Mouse (Mus musculus) heart, embryonic 11.5 days (tissue): ENCODE measurements around the gene Tigit. TPM values are rescaled to one million over a fixed set of nuclear protein-coding genes. Genes with fewer than 3 reads are reported as not detected.

Experiments used
- ATAC-seq: fragments of 200-750 bp; cut with Nextera tagmentation; replicated peaks from 2 replicates; pipeline ENCODE4 v1.8.0; 2017; ENCODE audit warnings: moderate library complexity; ENCODE audit not compliant: insufficient number of reproducible peaks, low FRiP score, low TSS enrichment
- H3K27ac ChIP-seq: fragments of 300-500 bp; sonication (generic); 2 replicates; pipeline ENCODE4 v1.5.1; 2014; ENCODE audit warnings: mild to moderate bottlenecking, low read depth, low read length
- H3K27me3 ChIP-seq: fragments of 300-500 bp; sonication (generic); 2 replicates; pipeline ENCODE4 v1.6.1; 2014; ENCODE audit warnings: mild to moderate bottlenecking, low read length, mixed read lengths; ENCODE audit not compliant: control insufficient read depth, insufficient read depth
- H3K36me3 ChIP-seq: fragments of 300-500 bp; sonication (generic); 2 replicates; pipeline ENCODE4 v1.6.1; 2014; ENCODE audit warnings: mild to moderate bottlenecking, low read length, moderate library complexity, mixed read lengths; ENCODE audit not compliant: control insufficient read depth, insufficient read depth
- H3K4me1 ChIP-seq: fragments of 300-500 bp; sonication (generic); 2 replicates; pipeline ENCODE4 v1.6.1; 2014; ENCODE audit warnings: low read length; ENCODE audit not compliant: control insufficient read depth, insufficient read depth
- H3K4me2 ChIP-seq: fragments of 300-500 bp; sonication (generic); 2 replicates; pipeline ENCODE4 v1.6.1; 2014; ENCODE audit warnings: mild to moderate bottlenecking, moderate library complexity
- H3K4me3 ChIP-seq: fragments of 300-500 bp; sonication (generic); 2 replicates; pipeline ENCODE4 v1.5.1; 2014; ENCODE audit warnings: low read depth, low read length
- H3K9ac ChIP-seq: fragments of 300-500 bp; sonication (generic); 2 replicates; pipeline ENCODE4 v1.6.1; 2014; ENCODE audit warnings: mild to moderate bottlenecking, low read depth, low read length, moderate library complexity
- H3K9me3 ChIP-seq: fragments of 300-500 bp; sonication (generic); replicated peaks from 2 replicates; pipeline ENCODE4 v1.6.1; 2016; ENCODE audit warnings: low read length; ENCODE audit not compliant: control insufficient read depth
- WGBS: fragments of 180-500 bp; shearing (Covaris S2); extraction: QIAGEN DNeasy Blood & Tissue Kit; methylation state at CpG from one replicate; pipeline ENCODE4 v1.1.7; 2014; ENCODE audit not compliant: insufficient replicate concordance; 5-methylcytosine and 5-hydroxymethylcytosine counted together
- polyA plus RNA-seq: library from polyadenylated mRNA; unstranded; fragments of >200 nt; fragmentation: Nextera tagmentation; extraction: Ambion mirVana; gene quantifications from 2 replicates; pipeline ENCODE4 v1.2.1, GENCODE M21; 2014

Tigit gene
- polyA plus RNA-seq, 1 experiment from 2014 or later: not detected

DNA sequence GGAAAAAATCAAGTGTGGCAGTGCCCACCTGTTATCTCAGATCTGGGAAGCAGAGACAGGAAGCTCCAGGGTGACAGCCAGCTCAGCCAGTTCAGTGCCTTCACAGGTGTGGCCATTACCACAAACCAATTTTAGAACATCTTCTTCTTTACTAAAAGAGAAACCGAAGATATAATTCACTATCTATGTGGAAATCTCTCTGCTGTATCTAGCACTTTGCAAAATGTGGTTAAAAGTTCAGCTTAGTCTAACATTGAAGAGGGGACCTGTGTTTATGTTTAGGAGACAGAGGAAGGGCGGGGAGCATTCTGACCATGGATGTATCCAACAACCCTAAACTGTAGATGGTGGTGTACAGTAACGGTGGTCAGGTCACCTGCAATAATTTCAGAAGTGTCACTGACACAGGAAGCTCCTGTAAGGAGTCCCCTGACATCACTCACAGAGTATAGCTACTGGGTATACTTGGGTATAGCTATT, 26.3 kb upstream of the Tigit start:
- ATAC-seq: no peak
- no peaks in the 10 kb centered on the region for H3K36me3 ChIP-seq
- no peaks in the 10 kb centered on the region for H3K27me3 ChIP-seq
- no peak overlapping the region for H3K9ac ChIP-seq
- no peak overlapping the region for H3K4me2 ChIP-seq
- no peak overlapping the region for H3K4me3 ChIP-seq
- H3K27ac ChIP-seq: no peak overlapping the region
- H3K4me1 ChIP-seq: no peaks in the 10 kb centered on the region
- 80% methylated on average over 3 of the region's 3 CpGs for WGBS
- H3K9me3 ChIP-seq: no peaks in the 10 kb centered on the region

DNA sequence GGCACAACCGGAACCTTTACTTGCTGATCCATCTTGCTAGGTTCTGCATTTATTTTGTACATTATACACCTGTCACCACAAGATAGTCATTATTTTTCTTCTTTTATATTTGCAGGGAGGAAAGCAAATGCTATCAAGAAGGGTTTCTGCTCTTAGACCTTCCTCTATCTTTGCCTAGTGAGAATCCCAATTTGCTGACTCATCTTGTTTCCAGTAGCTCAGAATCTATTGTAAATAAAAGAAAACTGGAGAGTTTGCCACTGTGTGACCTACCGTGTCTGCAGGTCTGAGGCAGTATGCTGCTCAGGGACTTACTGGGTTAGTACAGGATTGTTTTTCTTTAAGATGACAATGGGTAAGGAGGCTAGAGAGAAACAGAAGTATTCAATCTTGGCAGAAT, 24.0 kb upstream of the Tigit start:
- Histone ChIP-seq H3K4me2 (no peak overlapping the region), H3K4me1 (no peaks in the 10 kb centered on the region), H3K27ac (no peak overlapping the region), H3K36me3 (no peaks in the 10 kb centered on the region), H3K4me3 (no peak overlapping the region), H3K9me3 (no peaks in the 10 kb centered on the region), H3K27me3 (no peaks in the 10 kb centered on the region), H3K9ac (no peak overlapping the region)
- no peak for ATAC-seq
- 75% methylated on average over 2 of the region's 2 CpGs for WGBS

GRCm38 (mm10) chr16:43674400-43674799, 10.5 kb upstream of the Tigit start:
- ATAC-seq: no peak
- H3K4me3 ChIP-seq: no peak overlapping the region
- no peak overlapping the region for H3K27ac ChIP-seq
- H3K27me3 ChIP-seq: no peaks in the 10 kb centered on the region
- no peaks in the 10 kb centered on the region for H3K36me3 ChIP-seq
- no peak overlapping the region for H3K4me2 ChIP-seq
- 0 out of 2 replicates have a peak, but pooled peaks cover 2% of the 10 kb centered on the region for H3K9me3 ChIP-seq
- no peaks in the 10 kb centered on the region for H3K4me1 ChIP-seq
- no peak overlapping the region for H3K9ac ChIP-seq
- 70% methylated on average over 3 of the region's 3 CpGs for WGBS

DNA sequence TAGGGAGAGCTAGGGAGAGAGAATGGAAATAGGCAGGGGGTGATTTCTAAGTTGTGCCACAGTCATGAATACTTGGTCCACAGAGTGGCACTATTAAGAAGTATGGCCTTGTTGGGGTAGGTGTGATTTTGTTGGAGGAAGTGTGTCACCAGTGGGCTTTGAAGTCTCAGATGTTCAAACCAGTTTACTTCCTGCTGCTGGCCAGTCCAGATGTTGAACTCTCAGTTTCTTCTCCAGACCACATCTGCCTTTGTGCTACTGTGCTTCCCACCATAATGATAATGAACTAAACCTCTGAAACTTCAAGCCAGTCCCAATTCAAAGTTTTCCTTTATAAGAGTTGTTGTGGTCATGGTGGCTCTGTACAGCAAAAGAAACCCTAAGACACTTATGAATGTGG, 8.8 kb upstream of the Tigit start:
- no peak overlapping the region for H3K4me3 ChIP-seq
- H3K9me3 ChIP-seq: 0 out of 2 replicates have a peak, but pooled peaks cover 2% of the 10 kb centered on the region
- H3K4me2 ChIP-seq: no peak overlapping the region
- H3K4me1 ChIP-seq: no peaks in the 10 kb centered on the region
- no peaks in the 10 kb centered on the region for H3K27me3 ChIP-seq
- ATAC-seq: no peak
- no peaks in the 10 kb centered on the region for H3K36me3 ChIP-seq
- H3K9ac ChIP-seq: no peak overlapping the region
- no peak overlapping the region for H3K27ac ChIP-seq

DNA sequence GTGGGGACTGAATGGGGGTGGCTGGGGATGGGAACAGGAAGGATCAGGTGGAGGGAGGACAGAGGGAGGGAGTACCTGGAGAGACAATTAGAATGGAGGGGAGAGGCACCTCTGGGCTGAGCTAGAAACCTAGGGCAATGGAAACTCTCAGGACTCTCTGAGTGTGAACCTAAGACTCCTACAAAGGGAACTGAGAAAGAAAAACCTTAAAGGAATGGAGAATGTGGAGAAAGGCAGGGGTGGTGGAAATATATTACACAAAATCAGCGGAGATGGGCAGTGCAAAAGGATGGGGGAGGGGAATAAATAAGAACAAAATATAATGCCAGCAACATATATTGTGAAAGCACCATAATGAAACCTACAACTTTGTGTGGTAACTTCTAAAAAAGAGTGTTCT, 8.0 kb upstream of the Tigit start:
- no peak overlapping the region for H3K4me3 ChIP-seq
- H3K27me3 ChIP-seq: no peaks in the 10 kb centered on the region
- no peak overlapping the region for H3K4me2 ChIP-seq
- H3K36me3 ChIP-seq: no peaks in the 10 kb centered on the region
- no peak overlapping the region for H3K27ac ChIP-seq
- H3K4me1 ChIP-seq: no peaks in the 10 kb centered on the region
- no peak overlapping the region for H3K9ac ChIP-seq
- no peak for ATAC-seq
- WGBS: 85% methylated on average over 1 of the region's 1 CpGs
- H3K9me3 ChIP-seq: 0 out of 2 replicates have a peak, but pooled peaks cover 2% of the 10 kb centered on the region

DNA sequence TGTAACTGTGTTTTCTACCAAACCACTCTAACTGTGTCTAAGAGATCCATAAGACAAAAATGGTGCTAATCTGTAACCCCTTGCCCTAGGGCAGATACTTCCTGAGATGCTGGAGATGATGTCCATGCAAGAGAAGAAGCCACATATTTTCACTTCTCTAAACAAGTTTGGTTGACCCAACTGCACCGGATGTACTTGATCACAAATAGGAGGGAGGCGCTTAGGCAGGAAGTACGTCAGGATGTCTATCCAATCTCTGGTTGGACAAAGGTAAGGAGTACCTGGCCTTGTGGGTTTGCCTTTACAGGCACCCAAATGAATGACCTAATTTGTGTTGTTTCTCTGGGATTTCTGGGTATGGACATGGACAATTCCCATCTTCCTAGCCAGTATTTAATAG, 4.3 kb upstream of the Tigit start:
- Histone ChIP-seq H3K9me3 (no peaks in the 10 kb centered on the region), H3K27me3 (no peaks in the 10 kb centered on the region), H3K4me2 (no peak overlapping the region), H3K4me1 (no peaks in the 10 kb centered on the region), H3K36me3 (no peaks in the 10 kb centered on the region), H3K27ac (no peak overlapping the region), H3K9ac (no peak overlapping the region), H3K4me3 (no peak overlapping the region)
- 85% methylated on average over 3 of the region's 3 CpGs for WGBS
- no peak for ATAC-seq

DNA sequence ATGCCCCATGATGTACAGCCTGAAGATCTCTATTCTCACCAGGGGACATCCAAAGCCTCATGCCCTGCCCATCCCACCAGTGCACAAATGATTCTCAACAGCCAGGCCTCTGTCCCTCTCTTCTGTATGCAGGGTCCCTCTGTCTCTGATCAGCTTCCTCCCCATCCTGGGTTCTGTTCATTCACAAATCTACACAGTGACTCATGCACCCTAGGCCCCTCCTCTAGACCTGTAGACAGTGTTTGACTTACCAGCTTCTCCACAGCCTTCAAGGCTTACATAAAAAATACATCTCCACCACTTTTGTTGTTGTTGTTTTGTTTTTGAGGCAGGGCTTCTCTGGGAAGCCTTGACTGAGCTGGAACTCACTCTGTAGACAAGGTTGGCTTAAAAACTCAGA, 915 bp upstream of the Tigit start:
- no peaks in the 10 kb centered on the region for H3K9me3 ChIP-seq
- H3K9ac ChIP-seq: no peak overlapping the region
- no peaks in the 10 kb centered on the region for H3K27me3 ChIP-seq
- no peak overlapping the region for H3K27ac ChIP-seq
- no peak overlapping the region for H3K4me2 ChIP-seq
- no peak overlapping the region for H3K4me3 ChIP-seq
- no peaks in the 10 kb centered on the region for H3K36me3 ChIP-seq
- no peak for ATAC-seq
- no peaks in the 10 kb centered on the region for H3K4me1 ChIP-seq

DNA sequence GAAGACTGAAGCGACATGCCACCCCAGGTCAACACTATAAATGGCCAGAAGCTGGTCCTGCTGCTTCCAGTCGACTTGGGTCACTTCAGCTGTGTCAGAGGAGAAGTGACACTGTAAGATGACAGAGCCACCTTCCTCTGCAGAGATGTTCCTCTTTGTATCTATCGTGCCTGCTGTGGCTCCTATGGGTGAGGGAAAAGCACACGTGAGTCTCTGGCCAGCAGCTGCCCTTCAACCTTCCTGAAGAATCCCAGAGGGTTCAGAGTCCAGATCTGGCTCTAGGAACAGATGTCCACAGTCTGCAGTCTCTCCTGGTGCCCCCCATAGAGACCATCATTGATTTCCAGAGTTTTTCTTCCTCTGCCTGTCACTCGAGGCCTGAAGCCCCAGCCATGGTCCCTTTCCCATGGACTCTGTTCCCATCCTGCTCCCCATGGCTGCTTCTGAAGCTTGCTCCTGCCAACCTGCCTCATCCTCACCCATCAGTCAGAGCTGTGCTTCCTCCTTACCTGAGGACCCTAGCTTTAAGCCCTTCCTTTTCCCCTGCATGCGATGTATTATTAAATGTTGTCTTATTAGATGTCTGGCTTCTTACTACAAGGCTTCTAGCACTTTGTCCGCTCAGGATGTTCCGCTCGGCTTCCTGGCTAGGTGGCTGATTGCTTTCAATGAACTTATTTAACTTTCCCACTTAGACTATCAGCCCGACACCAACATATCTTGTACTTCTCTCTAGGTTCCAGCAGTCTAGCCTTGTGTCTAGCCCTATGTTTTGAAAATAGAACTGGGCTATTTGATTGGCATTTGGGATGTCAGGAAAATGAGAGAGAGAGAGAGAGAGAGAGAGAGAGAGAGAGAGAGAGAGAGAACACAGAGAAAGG, 1.6 kb downstream of the Tigit start:
- no peaks in the 10 kb centered on the region for H3K36me3 ChIP-seq
- H3K4me1 ChIP-seq: no peaks in the 10 kb centered on the region
- no peak overlapping the region for H3K4me2 ChIP-seq
- H3K4me3 ChIP-seq: no peak overlapping the region
- H3K27me3 ChIP-seq: no peaks in the 10 kb centered on the region
- no peak for ATAC-seq
- no peaks in the 10 kb centered on the region for H3K9me3 ChIP-seq
- 80% methylated on average over 10 of the region's 10 CpGs for WGBS
- H3K27ac ChIP-seq: no peak overlapping the region
- no peak overlapping the region for H3K9ac ChIP-seq

GRCm38 (mm10) chr16:43661576-43661975, 2.4 kb downstream of the Tigit start:
- Histone ChIP-seq H3K4me2 (no peak overlapping the region), H3K27ac (no peak overlapping the region), H3K4me3 (no peak overlapping the region), H3K27me3 (no peaks in the 10 kb centered on the region), H3K36me3 (no peaks in the 10 kb centered on the region), H3K9ac (no peak overlapping the region), H3K9me3 (no peaks in the 10 kb centered on the region), H3K4me1 (no peaks in the 10 kb centered on the region)
- WGBS: 89% methylated on average over 5 of the region's 5 CpGs
- ATAC-seq: no peak
